Mouse (Mus musculus): ENCODE results near the gene Eloa.

- no peak for TF ChIP-seq POLR2A (IDR thresholded peaks at IDR 0.05; ENCODE audit: borderline replicate concordance, extremely low read depth, insufficient read depth, insufficient read length, poor library complexity, severe bottlenecking)
- no peak for TF ChIP-seq CTCF (IDR thresholded peaks at IDR 0.05; ENCODE audit: borderline replicate concordance, extremely low read depth, insufficient read depth, insufficient read length)
These were observed 36.4 kb downstream of the Eloa start for GRCm38 (mm10) chr4:135985193-135985592.

Data from brain, embryonic 14.5 days (tissue).